Mouse (Mus musculus) erythroblast, embryonic 14.5 days (primary cell): ENCODE results near the gene Trpc6. TPM values are rescaled to one million over a fixed set of nuclear protein-coding genes. Genes with fewer than 3 reads are reported as not detected.

Experiments
- H3K27me3 ChIP-seq: 2 replicates; pipeline ENCODE4 v1.6.1; 2012; ENCODE audit warnings: inconsistent platforms; ENCODE audit not compliant: control insufficient read depth
- H3K36me3 ChIP-seq: 2 replicates; pipeline ENCODE4 v1.6.1; 2012; ENCODE audit warnings: mild to moderate bottlenecking, inconsistent platforms; ENCODE audit not compliant: control insufficient read depth
- H3K4me1 ChIP-seq: 2 replicates; pipeline ENCODE4 v1.6.1; 2012; ENCODE audit warnings: inconsistent platforms; ENCODE audit not compliant: control insufficient read depth
- H3K4me3 ChIP-seq: replicated peaks from 2 replicates; pipeline ENCODE3; 2012; ENCODE audit warnings: moderate library complexity, mild to moderate bottlenecking, inconsistent platforms
- H3K9me3 ChIP-seq: 2 replicates; pipeline ENCODE4 v1.6.1; 2012; ENCODE audit warnings: low read length, inconsistent platforms, mixed read lengths; ENCODE audit not compliant: control insufficient read depth
- GATA1 ChIP-seq: IDR thresholded peaks from 2 replicates; pipeline ENCODE4 v1.6.1; 2012; ENCODE audit warnings: low read length, inconsistent platforms, mixed read lengths
- TAL1 ChIP-seq: IDR thresholded peaks from 3 replicates; pipeline ENCODE4 v1.6.1; 2012; ENCODE audit warnings: low read length, inconsistent platforms, mixed read lengths
- polyA plus RNA-seq: library from polyadenylated mRNA; stranded (reverse); fragments of >175 nt; gene quantifications from 2 replicates; pipeline ENCODE4 v1.2.3, GENCODE M21; 2012

Trpc6 gene
- polyA plus RNA-seq, 1 experiment, result 0.02 TPM

DNA sequence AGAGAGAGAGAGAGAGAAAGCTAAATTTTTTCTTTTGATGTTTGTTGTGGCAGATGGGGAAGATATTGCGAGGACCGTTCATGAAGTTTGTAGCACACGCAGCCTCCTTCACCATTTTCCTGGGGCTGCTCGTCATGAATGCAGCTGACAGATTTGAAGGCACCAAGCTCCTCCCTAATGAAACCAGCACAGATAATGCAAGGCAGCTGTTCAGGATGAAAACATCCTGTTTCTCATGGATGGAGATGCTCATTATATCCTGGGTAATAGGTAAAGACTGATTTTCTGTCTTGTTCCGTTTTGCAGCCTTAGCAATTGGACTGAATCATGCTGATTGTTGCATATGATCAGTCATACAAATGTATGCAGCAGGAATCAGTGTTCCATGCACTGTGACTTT lies 99.5 kb downstream of the Trpc6 start:
- no peaks in the 10 kb centered on the region for H3K9me3 ChIP-seq
- no peaks in the 10 kb centered on the region for H3K27me3 ChIP-seq
- H3K4me3 ChIP-seq, result no peak overlapping the region
- TF ChIP-seq GATA1 (no peak), TAL1 (no peak)
- no peaks in the 10 kb centered on the region for H3K4me1 ChIP-seq
- no peaks in the 10 kb centered on the region for H3K36me3 ChIP-seq

DNA sequence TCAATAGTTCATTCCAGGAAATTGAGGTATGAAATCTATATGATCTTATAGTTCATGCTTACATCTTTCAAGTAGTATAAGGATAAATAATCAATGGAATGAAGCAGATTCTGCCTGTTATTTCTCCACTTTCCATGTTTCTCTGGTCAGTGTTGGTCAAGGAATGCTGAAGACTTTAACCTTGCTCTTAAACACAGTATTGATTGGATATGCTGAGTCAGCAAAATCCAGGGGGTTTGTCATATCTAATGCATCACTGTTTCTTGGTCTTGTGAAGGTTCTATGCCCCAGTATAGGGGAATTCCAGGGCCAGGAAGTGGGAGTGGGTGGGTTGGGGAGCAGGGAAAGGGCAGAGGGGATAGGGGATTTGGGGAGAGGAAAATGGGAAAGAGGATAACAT lies 111.4 kb downstream of the Trpc6 start:
- Histone ChIP-seq H3K4me3 (no peak overlapping the region), H3K9me3 (no peaks in the 10 kb centered on the region), H3K4me1 (no peaks in the 10 kb centered on the region), H3K36me3 (no peaks in the 10 kb centered on the region), H3K27me3 (no peaks in the 10 kb centered on the region)
- TF ChIP-seq GATA1 (no peak), TAL1 (no peak)

DNA sequence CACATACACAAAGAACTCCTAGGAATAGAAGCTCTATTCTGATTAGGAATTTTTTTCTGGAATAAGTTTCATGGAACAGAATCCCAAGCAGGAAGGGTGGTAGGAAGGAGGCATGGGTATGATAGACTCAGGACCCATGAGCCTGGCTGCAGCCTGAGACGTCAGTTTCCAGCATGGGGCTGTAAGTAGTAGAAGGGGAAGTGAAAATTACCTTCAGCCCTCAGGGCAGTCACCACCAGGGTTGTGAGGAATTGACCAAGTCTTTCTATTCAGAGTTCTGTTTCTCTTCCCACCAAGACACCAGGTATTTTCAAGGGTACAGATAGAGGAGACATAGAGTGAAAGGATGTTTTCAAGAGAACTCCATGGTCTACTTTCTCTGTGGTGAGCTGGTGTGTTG lies 129.0 kb downstream of the Trpc6 start:
- Histone ChIP-seq H3K9me3 (no peaks in the 10 kb centered on the region), H3K4me1 (no peaks in the 10 kb centered on the region), H3K36me3 (no peaks in the 10 kb centered on the region), H3K4me3 (no peak overlapping the region), H3K27me3 (no peaks in the 10 kb centered on the region)
- TF ChIP-seq GATA1 (no peak), TAL1 (no peak)

DNA sequence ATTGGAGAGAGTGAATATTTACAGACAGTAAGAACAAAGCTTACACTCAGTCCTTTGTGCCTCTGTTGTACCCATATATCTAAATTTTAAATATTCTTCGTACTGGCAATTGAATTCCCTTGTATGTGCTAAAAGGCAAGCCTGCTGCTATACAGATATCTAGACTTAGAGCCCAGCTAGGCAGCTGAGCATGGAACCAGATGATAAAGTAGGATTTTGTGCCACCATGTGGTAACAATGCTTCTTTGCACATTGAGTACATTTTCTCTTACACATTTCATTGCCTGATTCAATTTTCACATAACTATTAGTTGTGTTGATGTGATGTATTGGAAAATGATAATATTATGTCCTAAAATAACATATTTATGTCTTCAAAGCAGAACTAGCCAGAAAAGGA lies 132.7 kb downstream of the Trpc6 start:
- no peaks in the 10 kb centered on the region for H3K36me3 ChIP-seq
- no peak overlapping the region for H3K4me3 ChIP-seq
- H3K4me1 ChIP-seq, result no peaks in the 10 kb centered on the region
- no peaks in the 10 kb centered on the region for H3K9me3 ChIP-seq
- H3K27me3 ChIP-seq, result no peaks in the 10 kb centered on the region
- TF ChIP-seq TAL1, result no peak
- TF ChIP-seq GATA1, result no peak

DNA sequence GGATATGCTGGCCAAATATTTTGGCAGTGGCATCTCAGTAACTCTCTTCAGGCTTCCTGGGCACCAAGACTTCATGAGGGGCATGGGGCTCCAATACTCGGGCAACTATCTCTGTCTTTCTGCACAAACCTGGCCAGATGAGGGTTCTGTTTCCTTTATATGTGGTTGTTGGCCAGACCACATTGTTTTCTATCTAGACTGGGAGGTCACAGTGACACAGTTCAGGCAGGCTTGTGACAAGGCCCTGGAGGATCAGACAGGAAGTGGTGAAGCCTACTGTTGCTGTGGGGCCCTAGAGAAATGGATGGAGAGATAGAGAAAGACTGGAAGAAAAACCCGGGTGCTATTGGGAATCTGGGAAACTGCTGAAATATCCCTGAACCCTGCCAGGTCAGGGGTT lies 149.2 kb downstream of the Trpc6 start:
- H3K36me3 ChIP-seq, result no peaks in the 10 kb centered on the region
- H3K27me3 ChIP-seq, result no peaks in the 10 kb centered on the region
- H3K9me3 ChIP-seq, result no peaks in the 10 kb centered on the region
- H3K4me1 ChIP-seq, result no peaks in the 10 kb centered on the region
- no peak for TF ChIP-seq GATA1
- TF ChIP-seq TAL1, result no peak
- H3K4me3 ChIP-seq, result no peak overlapping the region

DNA sequence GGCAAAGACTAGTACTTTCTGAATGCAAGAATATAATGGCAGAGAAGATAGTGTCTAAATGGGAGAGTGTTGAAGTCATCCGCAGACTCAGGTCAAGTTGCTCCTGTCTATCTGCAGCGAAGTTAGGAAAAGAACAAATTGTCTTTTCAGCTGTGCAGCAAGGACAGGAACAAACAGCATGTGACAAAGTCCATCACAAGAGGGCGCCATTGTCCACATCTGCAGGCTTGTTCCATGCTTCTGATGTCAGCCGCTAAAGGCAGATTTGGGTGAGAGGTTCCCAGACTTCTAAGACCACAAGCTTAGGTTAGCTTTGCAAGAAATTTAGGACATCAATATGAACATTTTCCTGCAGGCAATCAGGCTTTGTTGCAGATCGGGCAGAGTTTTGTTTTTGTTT lies 156.7 kb downstream of the Trpc6 start:
- no peak overlapping the region for H3K4me3 ChIP-seq
- no peaks in the 10 kb centered on the region for H3K9me3 ChIP-seq
- H3K36me3 ChIP-seq, result no peaks in the 10 kb centered on the region
- H3K27me3 ChIP-seq, result no peaks in the 10 kb centered on the region
- TF ChIP-seq TAL1 (no peak), GATA1 (no peak)
- no peaks in the 10 kb centered on the region for H3K4me1 ChIP-seq

DNA sequence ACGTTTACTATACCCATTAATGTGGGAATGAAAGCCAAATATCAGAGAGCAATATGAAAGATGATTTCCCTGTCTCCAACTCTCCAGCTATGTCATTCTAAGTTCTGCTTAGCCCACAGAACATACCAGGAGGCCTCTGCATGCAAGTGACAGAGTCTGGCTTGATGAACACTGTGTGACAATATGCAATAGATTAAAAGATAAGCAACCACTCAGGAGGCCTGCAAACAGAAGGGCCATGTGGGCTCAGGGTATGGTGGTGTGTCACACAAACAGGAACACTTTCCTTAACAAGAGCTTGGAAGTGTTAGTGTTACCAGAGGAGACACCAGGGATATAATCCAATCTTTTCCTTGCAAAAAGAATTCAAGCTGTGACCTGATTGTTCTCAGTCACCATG lies 159.6 kb downstream of the Trpc6 start:
- Histone ChIP-seq H3K27me3 (no peaks in the 10 kb centered on the region), H3K4me3 (no peak overlapping the region), H3K9me3 (no peaks in the 10 kb centered on the region), H3K4me1 (no peaks in the 10 kb centered on the region), H3K36me3 (no peaks in the 10 kb centered on the region)
- TF ChIP-seq GATA1, result no peak
- TF ChIP-seq TAL1, result no peak

DNA sequence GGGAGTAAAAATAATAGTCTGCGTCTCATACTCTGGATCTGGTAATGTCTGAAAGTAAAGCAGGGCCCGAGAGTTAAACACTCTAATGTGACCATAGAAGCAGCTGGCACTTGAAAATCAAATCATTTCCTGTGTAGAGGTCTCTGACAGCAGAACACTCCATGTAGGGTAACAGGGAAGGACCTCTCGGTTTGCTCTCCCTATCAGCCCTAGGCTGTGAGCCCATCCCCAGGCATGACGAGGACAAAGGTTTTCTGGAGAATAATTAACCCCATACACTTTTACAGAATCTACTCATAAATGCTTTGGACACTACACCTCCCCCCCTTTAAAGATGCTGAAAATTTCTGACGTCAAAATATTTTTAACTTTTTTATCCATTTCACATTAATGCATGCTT lies 160.0 kb downstream of the Trpc6 start:
- Histone ChIP-seq H3K36me3 (no peaks in the 10 kb centered on the region), H3K27me3 (no peaks in the 10 kb centered on the region), H3K9me3 (no peaks in the 10 kb centered on the region), H3K4me3 (no peak overlapping the region), H3K4me1 (no peaks in the 10 kb centered on the region)
- no peak for TF ChIP-seq GATA1
- no peak for TF ChIP-seq TAL1

DNA sequence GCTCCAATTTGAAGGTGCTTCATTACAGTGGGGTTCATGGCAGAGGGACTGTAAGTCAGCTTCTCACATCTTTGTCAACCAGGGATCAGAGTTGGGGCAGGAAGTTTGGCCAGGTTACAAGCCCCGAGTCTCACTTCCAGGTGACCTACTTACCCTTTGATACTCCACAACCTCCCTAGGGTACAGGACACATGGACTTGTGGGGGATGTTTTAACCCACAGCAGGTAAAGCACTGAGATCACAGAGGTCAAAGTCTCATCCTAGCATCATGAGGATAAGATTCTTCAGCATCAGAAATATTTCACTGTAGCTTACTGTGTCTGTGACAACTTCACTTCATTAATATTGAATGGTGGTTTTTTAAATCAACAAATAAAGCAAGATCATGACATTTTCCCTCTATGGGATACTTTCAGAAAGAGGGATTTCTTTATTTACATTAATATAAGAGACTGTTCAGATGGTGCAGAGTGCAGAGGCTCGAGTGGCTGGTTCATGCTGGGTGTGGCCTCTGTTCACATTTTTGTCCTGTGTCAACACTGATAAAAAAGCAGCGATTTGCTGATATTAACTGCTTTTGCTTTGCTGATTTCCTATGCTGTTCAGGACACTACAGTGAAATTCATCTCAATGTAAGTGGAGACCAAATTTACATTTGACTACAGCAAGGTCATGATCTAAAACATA lies 166.3 kb downstream of the Trpc6 start:
- Histone ChIP-seq H3K27me3 (no peaks in the 10 kb centered on the region), H3K4me1 (no peaks in the 10 kb centered on the region)
- TF ChIP-seq GATA1 (no peak), TAL1 (no peak)

DNA sequence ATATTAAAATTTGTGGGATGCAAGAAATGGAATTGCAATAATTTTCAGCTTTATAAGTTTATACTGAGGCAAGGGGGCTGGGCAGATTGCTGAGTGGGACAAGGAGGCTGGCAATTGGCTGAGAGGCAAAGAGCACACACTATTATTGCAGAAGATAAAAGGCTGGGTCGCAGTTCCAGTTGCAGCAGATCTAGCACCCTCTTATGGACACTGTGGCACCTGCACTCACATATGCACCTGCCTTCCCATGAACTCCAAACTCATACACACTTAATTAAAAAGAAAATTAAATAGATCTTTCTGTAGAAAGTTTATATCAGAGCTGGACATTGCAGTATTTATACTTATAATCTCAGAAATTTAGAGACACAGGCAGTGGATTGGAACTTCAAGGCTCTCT lies 175.1 kb downstream of the Trpc6 start:
- no peaks in the 10 kb centered on the region for H3K4me1 ChIP-seq
- H3K4me3 ChIP-seq, result no peak overlapping the region
- H3K9me3 ChIP-seq, result no peaks in the 10 kb centered on the region
- TF ChIP-seq GATA1, result no peak
- no peak for TF ChIP-seq TAL1
- no peaks in the 10 kb centered on the region for H3K36me3 ChIP-seq
- no peaks in the 10 kb centered on the region for H3K27me3 ChIP-seq

More for the DNA sequence above, 166.3 kb downstream of the Trpc6 start:
- no peaks in the 10 kb centered on the region for H3K36me3 ChIP-seq
- no peaks in the 10 kb centered on the region for H3K9me3 ChIP-seq
- H3K4me3 ChIP-seq, result no peak overlapping the region
